Mouse (Mus musculus): ENCODE results near the gene Wdr62. TPM values are rescaled to one million over a fixed set of nuclear protein-coding genes. Genes with fewer than 3 reads are reported as not detected.

The Wdr62 gene
- polyA plus RNA-seq, 1 experiment from 2014 or later: 5.2 TPM

Other genes starting within 250 kb of the Wdr62 start
- 4.6 and 5.8 TPM in 2 replicates for gene Zfp14, start 229.0 kb downstream of the Wdr62 start, polyA plus RNA-seq (2014; fragmentation: Nextera tagmentation; extraction: Ambion mirVana)
- gene Zfp82, start 207.5 kb downstream of the Wdr62 start, polyA plus RNA-seq (2014; fragmentation: Nextera tagmentation; extraction: Ambion mirVana): 3.4 and 4.2 TPM in 2 replicates
- gene Gm26920, start 190.0 kb downstream of the Wdr62 start, polyA plus RNA-seq (2014; fragmentation: Nextera tagmentation; extraction: Ambion mirVana): 3.6 and 4.8 TPM in 2 replicates
- 17.5 and 18.4 TPM in 2 replicates for gene Zfp566, start 189.9 kb downstream of the Wdr62 start, polyA plus RNA-seq (2014; fragmentation: Nextera tagmentation; extraction: Ambion mirVana)
- gene Zfp260, start 185.6 kb downstream of the Wdr62 start, polyA plus RNA-seq (2014; fragmentation: Nextera tagmentation; extraction: Ambion mirVana): 152 and 161 TPM in 2 replicates
- gene Zfp382, start 158.5 kb downstream of the Wdr62 start, polyA plus RNA-seq (2014; fragmentation: Nextera tagmentation; extraction: Ambion mirVana): 5.9 and 6.2 TPM in 2 replicates
- 19.8 and 23.0 TPM in 2 replicates for gene Zfp146, start 110.7 kb downstream of the Wdr62 start, polyA plus RNA-seq (2014; fragmentation: Nextera tagmentation; extraction: Ambion mirVana)
- gene Cox7a1, start 96.3 kb downstream of the Wdr62 start, polyA plus RNA-seq (2014; fragmentation: Nextera tagmentation; extraction: Ambion mirVana): 2.4 and 3.0 TPM in 2 replicates
- 56.8 and 56.9 TPM in 2 replicates for gene Capns1, start 81.6 kb downstream of the Wdr62 start, polyA plus RNA-seq (2014; fragmentation: Nextera tagmentation; extraction: Ambion mirVana)
- 166 and 177 TPM in 2 replicates for gene Polr2i, start 48.5 kb downstream of the Wdr62 start, polyA plus RNA-seq (2014; fragmentation: Nextera tagmentation; extraction: Ambion mirVana)
- 245 and 256 TPM in 2 replicates for gene Tbcb, start 48.1 kb downstream of the Wdr62 start, polyA plus RNA-seq (2014; fragmentation: Nextera tagmentation; extraction: Ambion mirVana)
- not detected in 2 replicates for gene Ovol3, start 44.7 kb downstream of the Wdr62 start, polyA plus RNA-seq (2014; fragmentation: Nextera tagmentation; extraction: Ambion mirVana)
- 0.28 and 0.31 TPM in 2 replicates for gene Thap8, start 325 bp downstream of the Wdr62 start, polyA plus RNA-seq (2014; fragmentation: Nextera tagmentation; extraction: Ambion mirVana)
- 52.5 and 70.5 TPM in 2 replicates for gene Clip3, start 11.3 kb upstream of the Wdr62 start, polyA plus RNA-seq (2014; fragmentation: Nextera tagmentation; extraction: Ambion mirVana)
- 80.7 and 92.0 TPM in 2 replicates for gene Alkbh6, start 28.3 kb upstream of the Wdr62 start, polyA plus RNA-seq (2014; fragmentation: Nextera tagmentation; extraction: Ambion mirVana)
- 34.5 and 44.5 TPM in 2 replicates for gene Syne4, start 34.4 kb upstream of the Wdr62 start, polyA plus RNA-seq (2014; fragmentation: Nextera tagmentation; extraction: Ambion mirVana)
- 1.4 TPM in 1 of 2 replicates, not detected in the other for gene E130208F15Rik, start 41.3 kb upstream of the Wdr62 start, polyA plus RNA-seq (2014; fragmentation: Nextera tagmentation; extraction: Ambion mirVana)
- 24.4 and 25.0 TPM in 2 replicates for gene Sdhaf1, start 43.5 kb upstream of the Wdr62 start, polyA plus RNA-seq (2014; fragmentation: Nextera tagmentation; extraction: Ambion mirVana)
- gene Lrfn3, start 82.4 kb upstream of the Wdr62 start, polyA plus RNA-seq (2014; fragmentation: Nextera tagmentation; extraction: Ambion mirVana): 4.5 and 5.1 TPM in 2 replicates
- 16.9 and 17.9 TPM in 2 replicates for gene Tyrobp, start 133.3 kb upstream of the Wdr62 start, polyA plus RNA-seq (2014; fragmentation: Nextera tagmentation; extraction: Ambion mirVana)
- 0.72 TPM in 1 of 2 replicates, not detected in the other for gene Hcst, start 139.4 kb upstream of the Wdr62 start, polyA plus RNA-seq (2014; fragmentation: Nextera tagmentation; extraction: Ambion mirVana)
- gene Nfkbid, start 141.3 kb upstream of the Wdr62 start, polyA plus RNA-seq (2014; fragmentation: Nextera tagmentation; extraction: Ambion mirVana): 1.6 TPM in 2 replicates
- gene Aplp1, start 165.1 kb upstream of the Wdr62 start, polyA plus RNA-seq (2014; fragmentation: Nextera tagmentation; extraction: Ambion mirVana): 40.2 and 45.4 TPM in 2 replicates
- gene Kirrel2, start 177.3 kb upstream of the Wdr62 start, polyA plus RNA-seq (2014; fragmentation: Nextera tagmentation; extraction: Ambion mirVana): 0.45 and 0.84 TPM in 2 replicates
- 0.36 TPM in 1 of 2 replicates, not detected in the other for gene Nphs1, start 177.9 kb upstream of the Wdr62 start, polyA plus RNA-seq (2014; fragmentation: Nextera tagmentation; extraction: Ambion mirVana)
- gene Prodh2, start 213.2 kb upstream of the Wdr62 start, polyA plus RNA-seq (2014; fragmentation: Nextera tagmentation; extraction: Ambion mirVana): not detected in 2 replicates